Mouse (Mus musculus) monocyte, adult 5-6 weeks (primary cell): ENCODE results near the gene Snx27. TPM values are rescaled to one million over a fixed set of nuclear protein-coding genes. Genes with fewer than 3 reads are reported as not detected.
A peak's percentile ranks its signal among the peaks of the same experiment; 100 is the strongest.

Source experiments
- ATAC-seq: fragments of 153-309, 156-312 bp; replicated peaks from 2 replicates; pipeline ENCODE4 v1.8.0; 2017; ENCODE audit warnings: mild to moderate bottlenecking; ENCODE audit not compliant: low TSS enrichment, insufficient number of reproducible peaks, severe bottlenecking, poor library complexity, low FRiP score
- total RNA-seq: library from RNA; stranded (forward); fragments of 200-1000, 200-491, 200-594 nt; gene quantifications from 3 replicates; pipeline ENCODE4 v1.2.3, GENCODE M21; 2017

The Snx27 gene
- total RNA-seq, 1 experiment from 2014 or later: 47.5 TPM

DNA sequence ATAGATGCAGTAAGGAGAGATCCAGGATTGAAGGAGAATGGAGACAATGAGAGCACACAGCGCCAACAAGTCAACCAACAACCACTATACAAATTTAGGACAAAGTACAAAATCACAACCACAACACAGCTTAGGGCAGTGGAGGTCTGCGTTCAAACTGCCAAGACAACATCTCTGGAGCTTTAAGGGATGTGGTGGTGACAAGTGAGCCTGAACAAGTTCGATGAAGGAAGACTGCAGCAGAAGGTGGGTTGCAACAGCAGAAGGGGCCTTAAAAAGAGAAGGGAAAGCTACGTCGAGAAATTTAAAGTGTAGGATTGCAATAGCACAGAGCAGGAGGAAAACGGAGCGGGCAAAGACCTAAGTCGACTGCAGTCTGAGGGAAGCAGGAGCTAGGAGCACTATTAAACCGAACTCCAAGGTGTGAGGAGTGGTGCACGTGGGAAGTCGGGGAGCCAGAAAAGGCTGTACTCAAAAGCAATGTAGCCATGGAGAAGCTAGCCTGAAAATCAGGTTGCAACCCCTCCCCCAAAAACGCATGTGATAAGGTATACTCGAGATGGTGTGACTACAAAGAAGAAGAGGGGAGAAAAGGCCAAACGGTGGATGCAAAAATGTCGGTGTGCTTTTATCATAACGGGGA, 1.3 kb downstream of the Snx27 start:
- 0 out of 2 replicates have a peak, but pooled peaks have one; percentile 2 for ATAC-seq

DNA sequence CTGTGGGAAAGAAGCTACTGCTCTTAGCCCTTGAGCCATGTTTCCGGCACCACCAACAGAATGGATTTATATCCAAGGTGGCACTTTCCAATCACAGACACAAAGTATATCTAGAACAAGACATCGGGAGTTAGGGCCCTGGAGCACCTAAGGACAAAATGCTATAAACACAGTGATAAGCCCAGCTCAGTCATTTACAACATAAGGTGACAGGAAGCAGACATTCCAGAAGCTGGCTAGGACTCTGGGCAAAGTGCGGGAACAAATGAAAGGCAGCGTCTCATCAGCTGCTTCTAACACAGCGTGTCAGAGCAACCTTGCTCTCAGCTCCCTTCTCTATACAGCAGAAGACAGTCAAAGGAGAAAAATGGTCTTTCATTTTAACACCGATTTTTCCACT, 8.0 kb downstream of the Snx27 start:
- no peak for ATAC-seq

DNA sequence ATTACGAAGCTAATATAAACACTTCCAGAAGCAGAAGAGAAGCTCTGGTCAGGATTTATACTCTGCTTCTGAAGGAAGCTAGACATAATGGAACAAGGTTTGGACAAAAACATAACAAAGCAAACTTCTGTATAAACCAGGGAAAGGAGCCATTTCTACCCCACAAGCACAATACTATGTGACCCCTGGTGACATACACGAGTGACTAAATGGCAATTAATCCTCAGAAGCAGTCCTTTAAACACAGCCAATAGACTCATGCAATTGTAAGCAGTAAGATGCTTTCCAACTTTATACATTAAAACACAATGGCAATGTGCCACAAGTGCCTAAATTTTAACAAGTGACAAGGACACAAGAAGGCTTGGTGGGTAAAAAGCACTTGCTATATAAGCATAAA, 15.3 kb downstream of the Snx27 start:
- no peak for ATAC-seq

DNA sequence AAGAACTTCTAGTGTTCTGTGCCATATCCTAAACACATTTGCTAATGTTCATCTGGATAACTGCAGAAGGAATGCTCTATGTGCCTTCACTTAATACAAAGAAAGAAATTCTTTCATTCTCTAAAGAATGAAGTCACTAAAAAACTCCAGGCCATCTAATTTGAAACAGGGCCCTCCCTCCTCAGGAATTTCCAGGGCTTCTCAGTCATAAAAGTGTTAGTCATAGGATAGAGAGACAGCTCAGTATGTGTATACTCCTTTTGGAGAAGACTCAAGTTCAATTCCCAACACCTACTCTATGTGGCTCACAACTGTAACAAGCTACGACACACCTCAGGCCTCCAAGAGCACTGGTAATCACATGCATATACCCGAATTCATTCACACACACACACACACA, 17.0 kb downstream of the Snx27 start:
- ATAC-seq: no peak

DNA sequence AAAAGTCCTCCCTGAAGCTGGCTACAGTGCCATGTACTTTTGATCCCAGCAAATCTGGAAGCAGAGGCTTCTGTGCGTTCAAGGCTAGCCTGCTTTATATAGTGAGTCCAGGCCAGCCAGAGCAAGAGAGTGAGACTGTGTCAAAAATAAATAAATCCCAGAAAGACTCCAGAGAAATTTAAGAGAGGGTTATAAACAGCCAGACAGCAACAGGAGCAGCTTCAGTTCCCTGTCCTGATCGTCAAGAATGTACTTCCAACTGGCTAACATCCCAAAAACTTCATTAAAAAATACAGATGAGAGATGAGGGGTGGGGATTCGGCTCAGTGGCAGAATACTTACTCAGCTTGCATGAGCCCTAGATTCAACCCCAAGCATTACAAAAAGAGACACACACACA, 17.4 kb downstream of the Snx27 start:
- ATAC-seq: no peak

DNA sequence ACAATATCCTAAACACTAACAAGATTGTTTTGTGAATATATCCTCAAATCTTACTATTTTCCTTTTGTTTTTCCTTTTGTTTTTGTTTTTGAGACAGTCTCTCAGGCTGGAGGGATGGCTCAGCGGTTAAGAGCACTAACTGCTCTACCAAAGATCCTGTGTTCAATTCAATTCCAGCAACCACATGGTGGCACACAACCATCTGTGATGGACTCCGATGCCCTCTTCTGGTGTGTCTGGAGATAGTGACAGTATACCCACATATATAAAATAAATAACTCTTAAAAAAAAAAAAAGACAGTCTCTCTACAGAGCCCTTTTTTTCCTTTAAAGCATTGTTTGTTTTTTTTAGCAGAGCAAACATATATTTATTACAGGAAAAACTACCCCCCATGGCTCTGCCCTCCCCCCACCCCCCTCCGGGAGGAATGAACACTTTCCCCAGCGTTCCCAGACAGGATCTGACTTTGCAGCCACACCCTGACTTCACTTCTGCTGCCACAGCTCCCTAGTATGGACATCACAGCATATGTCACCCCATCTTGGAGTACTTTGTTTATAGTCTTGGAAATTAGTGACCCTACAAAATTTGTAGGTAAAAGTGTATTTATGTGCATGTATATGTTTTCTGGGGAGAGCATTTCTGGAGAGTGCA, 18.0 kb downstream of the Snx27 start:
- ATAC-seq: no peak

DNA sequence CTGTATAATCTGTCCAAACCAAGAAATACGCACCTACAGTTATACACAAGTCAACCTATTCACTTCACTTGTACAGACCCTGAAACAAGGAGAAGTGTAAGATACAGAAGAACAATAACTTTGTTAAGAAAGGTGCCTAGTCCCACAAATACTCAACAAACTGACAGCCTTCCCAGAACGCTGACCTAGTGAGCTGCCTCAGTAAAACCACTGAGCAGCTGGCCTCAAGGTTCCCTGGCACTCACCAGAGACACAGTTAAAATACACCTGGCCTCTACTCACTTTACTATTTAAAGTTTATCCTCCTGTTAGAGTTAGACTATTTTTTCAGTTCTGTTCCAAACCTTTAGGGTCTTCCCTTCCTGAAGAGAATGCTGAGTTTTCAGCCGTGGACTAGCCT, 19.4 kb downstream of the Snx27 start:
- no peak for ATAC-seq

DNA sequence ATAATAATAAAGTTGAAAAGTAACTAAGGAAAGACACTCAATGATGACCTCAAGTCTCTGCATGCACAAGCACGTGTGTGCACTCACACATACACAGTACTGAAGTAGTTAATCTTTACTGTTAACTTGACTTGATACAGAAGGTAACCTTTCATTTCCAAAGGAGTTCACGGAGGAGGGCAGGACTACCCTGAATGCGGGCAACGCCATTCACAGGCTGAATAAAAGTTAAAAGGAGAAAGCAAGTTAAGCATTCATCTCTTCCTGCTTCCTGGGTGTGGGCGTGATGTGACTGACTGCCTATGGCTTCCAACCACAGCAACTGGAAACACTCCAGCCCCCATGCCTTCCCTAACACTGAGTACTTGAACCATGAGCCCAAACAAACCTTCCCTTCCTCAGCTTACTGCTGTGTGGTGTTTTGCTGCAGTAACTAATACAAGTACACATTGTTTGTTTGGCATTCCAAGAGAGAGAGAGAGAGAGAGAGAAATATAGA, 22.5 kb downstream of the Snx27 start:
- ATAC-seq: no peak

DNA sequence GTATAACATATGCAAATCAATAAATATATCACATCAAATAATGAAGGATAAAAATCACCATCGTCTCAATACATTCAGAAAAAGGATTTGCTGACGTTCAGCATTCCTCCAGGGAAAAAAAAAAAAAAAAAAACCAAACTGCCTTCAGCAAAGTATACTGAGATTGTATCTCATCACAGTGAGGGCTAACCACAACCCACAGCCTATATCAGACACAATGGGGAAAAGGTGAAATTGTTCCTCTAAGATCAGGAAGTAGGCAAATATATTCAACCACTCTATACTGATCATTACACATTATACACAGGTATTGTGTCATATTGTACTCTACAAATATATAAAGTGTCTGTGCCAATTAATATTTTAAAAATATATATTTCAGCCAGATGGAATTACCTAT, 33.5 kb downstream of the Snx27 start:
- ATAC-seq: no peak

DNA sequence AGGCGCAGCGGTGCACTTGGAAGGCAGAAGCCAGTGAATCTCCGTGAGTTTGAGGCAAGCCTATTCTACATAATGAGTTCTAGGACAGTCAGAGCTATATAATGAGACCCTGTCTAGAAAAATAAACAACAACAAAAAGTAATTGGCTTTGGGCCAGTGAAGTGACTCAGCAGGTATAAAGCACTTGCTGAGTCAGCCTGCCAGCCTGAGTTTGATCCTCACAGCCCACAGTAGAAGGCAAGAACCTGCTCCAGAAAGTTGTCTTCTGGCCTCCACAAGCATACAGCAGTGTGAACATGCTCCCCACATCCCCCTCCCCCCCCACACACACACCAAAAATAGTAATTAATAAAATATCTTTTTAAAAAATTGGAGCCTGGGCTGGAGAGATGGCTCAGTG, 45.3 kb downstream of the Snx27 start:
- ATAC-seq: no peak

DNA sequence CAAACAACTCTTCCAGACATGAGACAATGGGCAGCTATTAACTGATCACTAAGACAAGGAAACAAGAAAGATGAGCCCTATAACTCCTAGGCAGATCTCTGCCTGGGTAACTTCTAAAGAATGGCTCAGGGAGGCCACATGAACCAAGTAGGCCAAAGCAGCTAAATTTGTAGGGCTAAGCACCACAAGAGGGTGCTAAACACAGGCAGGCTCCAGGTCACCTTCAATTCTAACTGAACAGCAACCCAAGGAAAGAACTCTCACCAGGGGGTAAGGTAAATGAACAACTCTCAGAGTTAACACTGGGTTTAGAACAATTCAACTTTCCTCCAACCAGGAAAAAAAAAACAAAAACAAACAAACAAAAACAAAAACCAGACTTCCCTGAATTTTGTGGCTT, 48.5 kb downstream of the Snx27 start:
- no peak for ATAC-seq

DNA sequence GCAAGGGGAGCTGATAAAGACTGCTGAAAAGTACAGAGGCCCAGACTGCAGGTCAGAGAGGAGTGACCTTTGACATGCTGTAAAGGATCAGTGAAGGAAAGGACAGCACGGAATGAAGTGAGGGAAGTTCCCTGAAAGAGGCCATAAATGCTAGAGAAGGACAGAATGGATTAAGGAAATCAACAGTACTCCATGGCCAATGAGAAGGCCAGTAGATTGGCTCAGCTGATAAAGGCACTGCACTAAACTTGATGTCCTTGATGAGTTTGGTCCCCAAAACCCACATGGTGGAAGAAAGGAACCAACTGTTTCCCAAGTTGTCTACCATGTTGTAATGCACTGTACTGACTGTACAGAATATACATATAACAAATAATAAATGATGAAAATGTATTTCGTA, 55.8 kb downstream of the Snx27 start:
- ATAC-seq: no peak

DNA sequence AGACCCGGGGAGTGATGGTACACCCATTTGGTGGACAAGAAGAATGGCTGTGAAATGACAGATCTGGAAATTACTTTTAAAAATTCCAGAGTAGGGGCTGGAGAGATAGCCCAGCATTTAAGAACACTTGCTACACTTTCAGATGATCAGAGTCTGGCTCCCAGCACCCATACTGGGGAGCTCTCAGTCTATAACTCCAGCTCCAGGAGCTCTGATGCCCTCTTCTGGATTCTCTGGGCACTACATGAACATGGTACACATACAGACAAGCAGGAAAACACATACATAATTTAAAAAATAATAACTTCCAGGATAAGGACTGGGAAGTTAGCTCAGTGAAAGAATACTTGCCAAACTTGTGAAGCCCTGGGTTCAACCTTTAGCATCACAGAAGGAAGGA, 75.9 kb downstream of the Snx27 start:
- no peak for ATAC-seq

DNA sequence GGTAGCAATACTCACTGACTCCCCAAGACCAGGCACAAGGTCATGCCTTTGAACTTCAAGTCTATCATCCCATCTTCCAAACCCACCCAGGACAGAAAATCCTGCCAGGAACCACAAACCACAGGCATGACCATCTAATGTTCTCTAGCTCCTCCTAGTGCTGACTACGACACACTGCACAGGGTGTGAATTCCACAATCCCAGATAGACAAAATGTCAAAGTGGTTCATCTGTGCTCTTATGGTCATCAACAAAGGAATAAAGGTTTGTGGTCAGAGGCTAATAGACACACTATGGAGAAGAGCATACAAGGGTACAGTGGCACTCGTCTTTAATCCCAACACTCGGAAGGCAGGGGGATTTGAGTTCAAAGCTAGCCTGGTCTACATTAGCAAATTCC, 80.3 kb downstream of the Snx27 start:
- peak; percentile 53; the same call in 1 of the 2 replicates for ATAC-seq

DNA sequence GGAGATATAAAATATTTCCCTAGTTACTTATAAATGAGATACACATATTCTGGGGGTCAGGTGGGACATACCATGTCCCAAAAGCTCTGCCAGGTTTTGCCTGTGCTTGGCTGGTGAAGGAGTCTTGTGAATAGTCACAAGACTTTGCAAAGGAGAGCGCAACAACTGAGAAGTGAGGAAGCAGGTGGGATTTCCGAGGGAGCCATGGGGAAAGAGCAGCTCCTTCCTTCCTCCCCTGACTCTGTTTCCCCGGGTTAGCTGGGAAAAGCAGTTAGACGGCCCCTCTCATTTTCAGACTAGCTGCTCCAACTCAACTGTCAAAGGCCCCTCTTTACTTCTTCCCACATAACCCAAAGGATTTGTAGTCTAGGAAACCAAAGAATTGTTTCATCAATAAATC, 85.4 kb downstream of the Snx27 start:
- ATAC-seq: no peak

DNA sequence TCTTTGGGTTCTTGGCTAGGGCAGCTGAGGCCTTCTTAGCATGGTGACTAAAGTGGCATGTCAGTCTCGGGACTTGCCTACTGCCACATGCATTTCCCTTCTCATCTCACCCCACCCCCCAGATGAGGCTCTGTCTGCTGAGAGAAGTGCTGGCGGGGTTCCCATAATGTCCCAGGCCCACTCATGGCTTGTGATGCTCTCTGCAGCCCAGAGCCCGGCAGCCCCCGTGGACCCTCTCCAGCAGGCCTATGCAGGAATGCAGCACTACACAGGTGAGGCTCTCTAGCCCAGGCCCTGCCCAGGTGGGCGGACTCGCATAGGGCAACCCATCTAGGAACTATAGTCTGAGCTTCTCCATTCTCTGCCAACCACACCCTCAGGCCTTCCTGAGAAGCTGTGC, 94.9 kb downstream of the Snx27 start:
- no peak for ATAC-seq

DNA sequence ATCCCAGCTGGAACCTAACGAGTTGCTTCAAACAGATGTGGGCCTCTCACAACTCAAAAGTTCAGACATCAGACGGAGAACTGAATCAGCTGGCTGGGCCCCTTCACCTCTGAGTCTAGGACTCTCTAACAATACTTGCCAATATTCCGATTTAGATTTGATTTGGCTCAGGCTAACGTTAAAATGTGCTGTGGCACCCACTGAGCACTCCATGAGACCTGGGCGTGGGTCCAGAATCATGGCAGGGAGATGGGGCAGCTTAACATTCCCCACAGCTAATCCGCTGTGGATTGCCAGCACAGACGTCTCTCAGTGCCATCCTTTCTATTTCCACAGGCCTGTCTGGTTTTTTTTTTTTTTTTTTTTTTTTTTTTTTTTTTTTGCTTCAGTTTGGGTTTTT, 96.6 kb downstream of the Snx27 start:
- ATAC-seq: no peak

DNA sequence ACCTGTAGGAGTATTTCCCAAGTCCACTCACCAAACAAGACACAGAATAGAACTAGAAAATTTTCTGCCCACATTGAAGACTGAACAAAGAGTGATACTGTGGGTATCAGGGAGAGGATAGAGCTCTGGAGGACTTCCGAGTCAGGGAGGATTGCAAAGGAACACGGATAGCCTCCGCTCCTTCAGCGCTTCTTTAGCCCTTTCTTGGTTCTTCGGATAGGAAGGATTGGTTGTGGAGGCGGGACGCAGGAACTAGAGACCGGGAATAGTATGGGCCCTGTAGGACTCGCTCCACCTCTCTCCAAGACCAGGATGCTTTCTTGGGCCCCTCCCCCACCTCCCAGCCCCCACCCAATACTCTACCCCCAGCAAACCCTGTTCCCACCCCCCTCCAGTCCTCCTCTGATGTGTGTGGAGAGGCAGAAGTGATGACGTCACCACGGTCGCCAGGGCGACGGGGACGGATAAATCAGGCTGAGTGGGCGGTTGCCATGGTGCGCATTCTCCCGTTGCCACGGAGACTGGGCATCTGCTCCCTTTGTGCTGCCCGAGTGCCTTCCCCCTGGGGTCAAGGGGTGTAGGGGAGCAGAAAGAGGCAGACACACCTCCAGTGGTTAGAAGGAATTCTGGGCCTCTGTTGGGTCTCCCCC, 98.6 kb downstream of the Snx27 start:
- no peak for ATAC-seq

DNA sequence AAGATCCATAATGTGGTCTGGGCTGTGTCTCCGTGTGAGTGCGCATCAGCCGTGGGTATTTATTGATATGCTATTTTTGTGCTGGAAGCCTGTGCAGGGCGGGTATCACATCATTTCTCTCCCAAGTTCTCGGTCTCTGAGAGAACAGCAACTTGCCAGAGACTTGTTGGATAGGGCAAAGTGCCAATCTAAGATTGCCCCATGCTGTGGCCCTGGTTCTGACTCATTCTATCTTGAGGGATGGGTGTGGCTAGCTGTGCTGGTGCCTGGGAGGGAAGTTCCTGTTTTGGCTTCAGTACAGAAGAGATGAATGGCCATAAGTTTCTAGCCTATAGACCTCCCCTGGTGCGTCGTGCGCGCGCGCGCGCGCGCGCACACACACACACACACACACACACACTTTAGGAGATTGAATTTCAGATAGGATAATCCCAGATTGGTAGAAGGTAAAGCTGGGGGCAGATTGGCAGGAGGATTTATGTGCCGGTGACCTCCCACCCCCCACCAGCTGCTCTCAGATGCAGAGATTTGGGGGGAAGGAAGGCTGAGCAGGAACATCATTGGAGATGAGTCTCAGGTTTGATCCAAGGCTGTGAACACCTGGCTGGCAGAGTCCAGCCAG, 99.6 kb downstream of the Snx27 start:
- peak; percentile 88 for ATAC-seq

DNA sequence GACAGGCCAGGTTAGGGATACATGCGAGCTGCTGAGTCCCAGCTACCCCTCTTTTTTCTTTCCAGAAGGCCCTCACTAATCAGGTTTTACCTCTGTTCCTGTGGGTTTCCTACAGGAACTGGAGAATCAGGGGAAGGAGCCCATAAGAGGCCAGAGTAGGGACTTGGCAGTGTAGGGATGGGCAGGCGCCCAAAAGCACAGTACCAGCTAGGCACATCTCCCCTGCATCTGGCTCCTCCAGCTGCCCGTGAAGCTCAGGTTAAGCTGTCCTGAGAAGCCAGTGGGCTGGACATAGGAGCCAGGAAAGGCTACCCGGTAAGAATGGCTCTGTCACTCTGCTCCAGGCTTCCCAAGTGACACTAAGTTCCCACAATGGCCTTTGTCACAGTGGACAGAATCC, 101.1 kb downstream of the Snx27 start:
- no peak for ATAC-seq
